Mouse (Mus musculus): ENCODE measurements around the gene Vash2.

- TF ChIP-seq E2F4 (IDR thresholded peaks at IDR 0.05; ENCODE audit: insufficient replicate concordance, low read depth, low read length) (no peak), SMC3 (IDR thresholded peaks at IDR 0.05; ENCODE audit: low read depth, low read length) (peak; percentile 74), CTCF (conservative IDR thresholded peaks at IDR 0.05 in 1 of 2, IDR thresholded peaks at IDR 0.05 in 1 of 2; ENCODE audit: low read depth in 2 of 2, low read length in 2 of 2) (peak; percentile 39 to 65; a peak in 3 of 4 replicates), USF2 (conservative IDR thresholded peaks at IDR 0.05; ENCODE audit: low read depth, low read length) (no peak), JUND (conservative IDR thresholded peaks at IDR 0.05; ENCODE audit: low read depth, low read length) (no peak), EP300 (IDR thresholded peaks at IDR 0.05; ENCODE audit: low read length) (no peak), CHD2 (IDR thresholded peaks at IDR 0.05; ENCODE audit: low read length) (no peak), CHD1 (IDR thresholded peaks at IDR 0.05; ENCODE audit: low read depth, low read length) (no peak), TCF12 (IDR thresholded peaks at IDR 0.05; ENCODE audit: low read depth, low read length) (no peak), POLR2A (IDR thresholded peaks at IDR 0.05; ENCODE audit: low read depth, low read length) (no peak), ZNF384 (IDR thresholded peaks at IDR 0.05; ENCODE audit: low read depth, low read length) (no peak), SIN3A (IDR thresholded peaks at IDR 0.05; ENCODE audit: low read length) (no peak), RAD21 (IDR thresholded peaks at IDR 0.05; ENCODE audit: low read depth, low read length) (peak; percentile 70), MEF2A (IDR thresholded peaks at IDR 0.05; ENCODE audit: borderline replicate concordance, low read depth, low read length) (no peak)
Observed at GRCm38 (mm10) chr1:190989437-190990082, 10.5 kb upstream of the Vash2 start.
